Mouse (Mus musculus) midbrain, postnatal 0 days (tissue): ENCODE data around the gene Tiam1. TPM values are rescaled to one million over a fixed set of nuclear protein-coding genes. Genes with fewer than 3 reads are reported as not detected.

Source experiments
- ATAC-seq: fragments of 200-750 bp; cut with Nextera tagmentation; 2 replicates; pipeline ENCODE4 v1.8.0; 2017; ENCODE audit warnings: moderate number of reproducible peaks, mild to moderate bottlenecking, moderate TSS enrichment, moderate library complexity; ENCODE audit not compliant: low FRiP score
- DNase-seq: peaks from one replicate; pipeline ENCODE4 v3.0.0-alpha.2; 2015; ENCODE audit warnings: low spot score
- H3K27ac ChIP-seq: fragments of 300-500 bp; sonication (generic); 2 replicates; pipeline ENCODE4 v1.5.1; 2014; ENCODE audit warnings: low read depth, mild to moderate bottlenecking, low read length, mixed read lengths
- H3K27me3 ChIP-seq: fragments of 300-500 bp; sonication (generic); 2 replicates; pipeline ENCODE4 v1.6.1; 2014; ENCODE audit warnings: low read length, control low read depth, mixed read lengths; ENCODE audit not compliant: insufficient read depth
- H3K36me3 ChIP-seq: fragments of 300-500 bp; sonication (generic); 2 replicates; pipeline ENCODE4 v1.6.1; 2014; ENCODE audit warnings: low read length, control low read depth, mixed read lengths; ENCODE audit not compliant: insufficient read depth
- H3K4me1 ChIP-seq: fragments of 300-500 bp; sonication (generic); 2 replicates; pipeline ENCODE4 v1.6.1; 2014; ENCODE audit warnings: mild to moderate bottlenecking, control low read depth, antibody characterized with exemption, low read length, mixed read lengths; ENCODE audit not compliant: insufficient read depth
- H3K4me2 ChIP-seq: fragments of 300-500 bp; sonication (generic); 2 replicates; pipeline ENCODE4 v1.6.1; 2014; ENCODE audit warnings: low read depth, mild to moderate bottlenecking, low read length, mixed read lengths; ENCODE audit not compliant: poor library complexity, severe bottlenecking
- H3K4me3 ChIP-seq: fragments of 300-500 bp; sonication (generic); 2 replicates; pipeline ENCODE4 v1.5.1; 2014; ENCODE audit warnings: low read depth, mild to moderate bottlenecking, low read length, moderate library complexity
- H3K9ac ChIP-seq: fragments of 300-500 bp; sonication (generic); replicated peaks from 2 replicates; pipeline ENCODE4 v1.6.1; 2014; ENCODE audit warnings: mild to moderate bottlenecking, low read length, moderate library complexity, mixed read lengths; ENCODE audit not compliant: poor library complexity, severe bottlenecking
- H3K9me3 ChIP-seq: fragments of 300-500 bp; sonication (generic); 2 replicates; pipeline ENCODE4 v1.6.1; 2016; ENCODE audit warnings: low read length, control low read depth
- CTCF ChIP-seq: IDR thresholded peaks from 2 replicates; pipeline ENCODE4 v1.5.1; 2016; ENCODE audit warnings: antibody characterized with exemption, mild to moderate bottlenecking
- WGBS: fragments of 180-500 bp; shearing (Covaris S2); extraction: QIAGEN DNeasy Blood & Tissue Kit; methylation state at CpG from one replicate; pipeline ENCODE4 v1.1.7; 2014; 5-methylcytosine and 5-hydroxymethylcytosine counted together
- polyA plus RNA-seq: library from polyadenylated mRNA; unstranded; fragments of >200 nt; fragmentation: Nextera tagmentation; extraction: Ambion mirVana; gene quantifications from 2 replicates; pipeline ENCODE4 v1.2.1, GENCODE M21; 2015
- total RNA-seq: library from RNA; depleted of rRNA; stranded (reverse); fragments of >200 nt; gene quantifications from 2 replicates; pipeline ENCODE4 v1.2.3, GENCODE M21; 2014

The Tiam1 gene
- total and polyA plus RNA-seq, 2 experiments from 2014 or later = 17.6 to 26.9 TPM

- Histone ChIP-seq H3K9me3 (no peaks in the 10 kb centered on the region), H3K4me1 (no peaks in the 10 kb centered on the region), H3K27me3 (no peaks in the 10 kb centered on the region), H3K4me3 (no peak overlapping the region), H3K27ac (no peak overlapping the region), H3K4me2 (no peak overlapping the region), H3K9ac (no peak overlapping the region), H3K36me3 (no peaks in the 10 kb centered on the region)
- WGBS = 94% methylated on average over 6 of the region's 6 CpGs
- DNase-seq (no peak), ATAC-seq (no peak)
- TF ChIP-seq CTCF = no peak
Measured at GRCm38 (mm10) chr16:89840361-89840760, 303.2 kb downstream of the Tiam1 start.

- Histone ChIP-seq H3K4me3 (no peak overlapping the region), H3K27ac (no peak overlapping the region), H3K9me3 (no peaks in the 10 kb centered on the region), H3K36me3 (no peaks in the 10 kb centered on the region), H3K4me1 (no peaks in the 10 kb centered on the region), H3K4me2 (no peak overlapping the region), H3K9ac (no peak overlapping the region), H3K27me3 (no peaks in the 10 kb centered on the region)
- no peak for TF ChIP-seq CTCF
- WGBS = 82% methylated on average over 5 of the region's 5 CpGs
- no peak for DNase-seq
- ATAC-seq = no peak
Measured at GRCm38 (mm10) chr16:89839829-89840228, 303.7 kb downstream of the Tiam1 start.

GRCm38 (mm10) chr16:89837096-89837495, 306.5 kb downstream of the Tiam1 start:
- Histone ChIP-seq H3K27me3 (no peaks in the 10 kb centered on the region), H3K4me2 (no peak overlapping the region), H3K9me3 (no peaks in the 10 kb centered on the region), H3K36me3 (0 out of 2 replicates have a peak, but pooled peaks cover 7% of the 10 kb centered on the region), H3K4me3 (no peak overlapping the region), H3K9ac (no peak overlapping the region), H3K4me1 (no peaks in the 10 kb centered on the region), H3K27ac (no peak overlapping the region)
- no peak for TF ChIP-seq CTCF
- no peak for ATAC-seq
- 78% methylated on average over 9 of the region's 9 CpGs for WGBS
- DNase-seq = no peak

GRCm38 (mm10) chr16:89835551-89835950, 308.0 kb downstream of the Tiam1 start:
- Histone ChIP-seq H3K4me1 (no peaks in the 10 kb centered on the region), H3K4me2 (no peak overlapping the region), H3K27ac (no peak overlapping the region), H3K36me3 (0 out of 2 replicates have a peak, but pooled peaks cover 7% of the 10 kb centered on the region), H3K27me3 (no peaks in the 10 kb centered on the region), H3K4me3 (no peak overlapping the region), H3K9ac (no peak overlapping the region), H3K9me3 (no peaks in the 10 kb centered on the region)
- TF ChIP-seq CTCF = no peak
- DNase-seq = no peak
- ATAC-seq = no peak
- 89% methylated on average over 6 of the region's 7 CpGs for WGBS

GRCm38 (mm10) chr16:89833011-89833410, 310.6 kb downstream of the Tiam1 start:
- H3K36me3 ChIP-seq = 0 out of 2 replicates have a peak, but pooled peaks cover 7% of the 10 kb centered on the region
- no peak for TF ChIP-seq CTCF
- H3K4me3 ChIP-seq = no peak overlapping the region
- no peak overlapping the region for H3K4me2 ChIP-seq
- DNase-seq = no peak
- H3K4me1 ChIP-seq = no peaks in the 10 kb centered on the region
- H3K27ac ChIP-seq = no peak overlapping the region
- 86% methylated on average over 11 of the region's 11 CpGs for WGBS
- H3K9ac ChIP-seq = no peak overlapping the region
- H3K9me3 ChIP-seq = no peaks in the 10 kb centered on the region
- H3K27me3 ChIP-seq = no peaks in the 10 kb centered on the region
- no peak for ATAC-seq

GRCm38 (mm10) chr16:89831172-89831571, 312.4 kb downstream of the Tiam1 start:
- no peaks in the 10 kb centered on the region for H3K4me1 ChIP-seq
- no peak overlapping the region for H3K4me3 ChIP-seq
- H3K27ac ChIP-seq = no peak overlapping the region
- no peaks in the 10 kb centered on the region for H3K27me3 ChIP-seq
- H3K4me2 ChIP-seq = no peak overlapping the region
- H3K9ac ChIP-seq = no peak overlapping the region
- no peaks in the 10 kb centered on the region for H3K9me3 ChIP-seq
- WGBS = 33% methylated on average over 10 of the region's 10 CpGs
- no peak for ATAC-seq
- TF ChIP-seq CTCF = peak; percentile 80
- 0 out of 2 replicates have a peak, but pooled peaks cover 7% of the 10 kb centered on the region for H3K36me3 ChIP-seq
- DNase-seq = peak; percentile 84
